Mouse (Mus musculus) heart, adult 2 months (tissue): ENCODE results near the gene Creld1.

Source experiments
- CTCF ChIP-seq: fragments of 200-600 bp; IDR thresholded peaks from 2 replicates; pipeline ENCODE4 v1.8.1; 2022; ENCODE audit warnings: antibody characterized with exemption, mild to moderate bottlenecking, moderate library complexity
- EP300 ChIP-seq: fragments of 200-500 bp; IDR thresholded peaks from 2 replicates; pipeline ENCODE4 v1.6.1; 2011; ENCODE audit warnings: low read depth, low read length, control low read depth; ENCODE audit not compliant: insufficient read depth
- POLR2A ChIP-seq: fragments of 200-500 bp; IDR thresholded peaks from 2 replicates; pipeline ENCODE4 v1.6.1; 2011; ENCODE audit warnings: mild to moderate bottlenecking, low read depth, low read length, control low read depth; ENCODE audit not compliant: insufficient read depth

DNA sequence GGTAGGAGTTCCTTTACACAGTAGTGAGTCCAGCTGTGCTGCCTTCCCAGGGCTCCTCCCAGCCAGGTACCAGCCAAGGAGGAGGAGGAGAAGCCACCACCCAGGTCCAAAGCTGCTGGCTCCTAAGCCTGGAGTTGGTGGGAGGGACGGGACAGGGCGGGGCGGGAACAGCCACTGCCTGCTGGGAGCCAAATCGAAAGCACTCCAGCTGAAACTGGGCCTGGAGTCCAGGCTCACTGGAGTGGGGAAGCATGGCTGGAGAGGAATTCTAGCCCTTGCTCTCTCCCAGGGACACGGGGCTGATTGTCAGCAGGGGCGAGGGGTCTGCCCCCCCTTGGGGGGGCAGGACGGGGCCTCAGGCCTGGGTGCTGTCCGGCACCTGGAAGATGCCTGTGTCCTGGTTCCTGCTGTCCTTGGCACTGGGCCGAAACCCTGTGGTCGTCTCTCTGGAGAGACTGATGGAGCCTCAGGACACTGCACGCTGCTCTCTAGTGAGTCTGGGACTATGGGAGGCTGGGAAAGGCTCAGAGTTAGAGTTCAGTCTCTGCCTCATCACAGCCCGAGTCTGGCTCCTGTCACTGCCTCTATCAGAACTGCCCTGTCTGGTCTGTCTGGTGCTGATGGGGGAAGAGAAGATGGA is 11.7 kb upstream of the Creld1 start, which contains the start of gene Il17rc:
- TF ChIP-seq POLR2A (peak; percentile 84), EP300 (no peak), CTCF (no peak)
